Mouse (Mus musculus) embryonic facial prominence, embryonic 14.5 days (tissue): ENCODE data around the gene Unc13b. TPM values are rescaled to one million over a fixed set of nuclear protein-coding genes. Genes with fewer than 3 reads are reported as not detected.
A peak's percentile ranks its signal among the peaks of the same experiment; 100 is the strongest.

ENCODE experiments used
- ATAC-seq: fragments of 200-750 bp; cut with Nextera tagmentation; 2 replicates; pipeline ENCODE4 v1.8.0; 2017; ENCODE audit warnings: low read depth, moderate number of reproducible peaks, moderate TSS enrichment
- DNase-seq: peaks from one replicate; pipeline ENCODE4 v3.0.0-alpha.2; 2015; ENCODE audit warnings: low spot score
- H3K27ac ChIP-seq: fragments of 300-500 bp; sonication (generic); replicated peaks from 2 replicates; pipeline ENCODE4 v1.5.1; 2014; ENCODE audit warnings: low read depth, mild to moderate bottlenecking, low read length, moderate library complexity
- H3K27me3 ChIP-seq: fragments of 300-500 bp; sonication (generic); replicated peaks from 2 replicates; pipeline ENCODE4 v1.6.1; 2014; ENCODE audit warnings: low read length; ENCODE audit not compliant: control insufficient read depth, insufficient read depth
- H3K36me3 ChIP-seq: fragments of 300-500 bp; sonication (generic); 2 replicates; pipeline ENCODE4 v1.6.1; 2014; ENCODE audit warnings: low read length, mixed read lengths; ENCODE audit not compliant: control insufficient read depth, insufficient read depth
- H3K4me1 ChIP-seq: fragments of 300-500 bp; sonication (generic); 2 replicates; pipeline ENCODE4 v1.6.1; 2014; ENCODE audit warnings: antibody characterized with exemption, low read length; ENCODE audit not compliant: control insufficient read depth, insufficient read depth
- H3K4me2 ChIP-seq: fragments of 300-500 bp; sonication (generic); 2 replicates; pipeline ENCODE4 v1.6.1; 2014; ENCODE audit warnings: low read depth, mild to moderate bottlenecking, low read length, moderate library complexity, mixed read lengths
- H3K4me3 ChIP-seq: fragments of 300-500 bp; sonication (generic); 2 replicates; pipeline ENCODE4 v1.5.1; 2014; ENCODE audit warnings: low read depth, mild to moderate bottlenecking, low read length
- H3K9ac ChIP-seq: fragments of 300-500 bp; sonication (generic); 2 replicates; pipeline ENCODE4 v1.6.1; 2014; ENCODE audit warnings: low read depth, mild to moderate bottlenecking, low read length, moderate library complexity, mixed read lengths
- H3K9me3 ChIP-seq: fragments of 300-500 bp; sonication (generic); 2 replicates; pipeline ENCODE4 v1.6.1; 2016; ENCODE audit warnings: low read length; ENCODE audit not compliant: control insufficient read depth
- WGBS: fragments of 180-500 bp; shearing (Covaris S2); extraction: QIAGEN DNeasy Blood & Tissue Kit; methylation state at CpG from one replicate; pipeline ENCODE4 v1.1.7; 2014; 5-methylcytosine and 5-hydroxymethylcytosine counted together
- polyA plus RNA-seq: library from polyadenylated mRNA; unstranded; fragments of >200 nt; fragmentation: Nextera tagmentation; extraction: Ambion mirVana; gene quantifications from 2 replicates; pipeline ENCODE4 v1.2.1, GENCODE M21; 2014

Unc13b gene
- polyA plus RNA-seq, 1 experiment from 2014 or later, result 5.5 TPM

GRCm38 (mm10) chr4:43058392-43058752 is 381 bp upstream of the Unc13b start:
- H3K27me3 ChIP-seq, result peaks cover 23% of the 10 kb centered on the region
- H3K4me3 ChIP-seq, result peak overlapping the region; percentile 67
- no peak overlapping the region for H3K27ac ChIP-seq
- 21% methylated on average over 8 of the region's 8 CpGs for WGBS
- H3K9ac ChIP-seq, result no peak overlapping the region
- DNase-seq, result no peak
- H3K36me3 ChIP-seq, result no peaks in the 10 kb centered on the region
- peak overlapping the region; percentile 95 for H3K4me2 ChIP-seq
- H3K4me1 ChIP-seq, result peaks cover 5% of the 10 kb centered on the region; the same call in 1 of the 2 replicates
- ATAC-seq, result peak; percentile 3; the same call in 1 of the 2 replicates
- H3K9me3 ChIP-seq, result no peaks in the 10 kb centered on the region

- 31% methylated on average over 3 of the region's 3 CpGs for WGBS
- Histone ChIP-seq H3K9ac (no peak overlapping the region), H3K4me1 (peaks cover 5% of the 10 kb centered on the region; the same call in 1 of the 2 replicates), H3K9me3 (no peaks in the 10 kb centered on the region), H3K36me3 (no peaks in the 10 kb centered on the region), H3K4me2 (peak overlapping the region; percentile 95), H3K27me3 (peaks cover 23% of the 10 kb centered on the region), H3K4me3 (peak overlapping the region; percentile 67), H3K27ac (no peak overlapping the region)
- ATAC-seq (no peak), DNase-seq (no peak)
These were observed 944 bp downstream of the Unc13b start for GRCm38 (mm10) chr4:43059697-43060096.

GRCm38 (mm10) chr4:43060286-43060685 is 1.5 kb downstream of the Unc13b start:
- Histone ChIP-seq H3K4me2 (no peak overlapping the region), H3K4me3 (no peak overlapping the region), H3K4me1 (peaks cover 5% of the 10 kb centered on the region; the same call in 1 of the 2 replicates), H3K27ac (no peak overlapping the region), H3K36me3 (no peaks in the 10 kb centered on the region), H3K27me3 (peaks cover 23% of the 10 kb centered on the region), H3K9ac (no peak overlapping the region), H3K9me3 (no peaks in the 10 kb centered on the region)
- ATAC-seq (no peak), DNase-seq (peak; percentile 61)
- 35% methylated on average over 3 of the region's 3 CpGs for WGBS

- Histone ChIP-seq H3K9me3 (no peaks in the 10 kb centered on the region), H3K4me3 (no peak overlapping the region), H3K27ac (no peak overlapping the region), H3K4me2 (no peak overlapping the region), H3K4me1 (no peaks in the 10 kb centered on the region), H3K27me3 (peaks cover 9% of the 10 kb centered on the region; the same call in 1 of the 2 replicates), H3K36me3 (no peaks in the 10 kb centered on the region), H3K9ac (no peak overlapping the region)
- WGBS, result 93% methylated on average over 4 of the region's 4 CpGs
- DNase-seq, result no peak
- no peak for ATAC-seq
These were observed 6.7 kb downstream of the Unc13b start for GRCm38 (mm10) chr4:43065471-43065870.

- ATAC-seq (no peak), DNase-seq (no peak)
- Histone ChIP-seq H3K4me3 (no peak overlapping the region), H3K9ac (no peak overlapping the region), H3K4me2 (no peak overlapping the region), H3K4me1 (no peaks in the 10 kb centered on the region; the same call in 1 of the 2 replicates), H3K9me3 (no peaks in the 10 kb centered on the region), H3K27me3 (no peaks in the 10 kb centered on the region), H3K27ac (no peak overlapping the region), H3K36me3 (no peaks in the 10 kb centered on the region)
These were observed 16.2 kb downstream of the Unc13b start for GRCm38 (mm10) chr4:43074923-43075322.

GRCm38 (mm10) chr4:43078071-43078718 is 19.4 kb downstream of the Unc13b start:
- DNase-seq (peak; percentile 48), ATAC-seq (no peak)
- no peak overlapping the region for H3K9ac ChIP-seq
- no peaks in the 10 kb centered on the region for H3K9me3 ChIP-seq
- H3K4me3 ChIP-seq, result no peak overlapping the region
- H3K4me2 ChIP-seq, result no peak overlapping the region
- H3K27me3 ChIP-seq, result no peaks in the 10 kb centered on the region
- no peaks in the 10 kb centered on the region; the same call in 1 of the 2 replicates for H3K4me1 ChIP-seq
- H3K27ac ChIP-seq, result no peak overlapping the region
- WGBS, result 43% methylated on average over 7 of the region's 7 CpGs
- no peaks in the 10 kb centered on the region for H3K36me3 ChIP-seq

- WGBS, result 68% methylated on average over 2 of the region's 2 CpGs
- ATAC-seq (no peak), DNase-seq (no peak)
These were observed 23.7 kb downstream of the Unc13b start for GRCm38 (mm10) chr4:43082458-43082857.

GRCm38 (mm10) chr4:43089950-43090349 is 31.2 kb downstream of the Unc13b start:
- no peaks in the 10 kb centered on the region for H3K36me3 ChIP-seq
- ATAC-seq (no peak), DNase-seq (no peak)
- H3K4me2 ChIP-seq, result no peak overlapping the region
- H3K4me1 ChIP-seq, result no peaks in the 10 kb centered on the region
- no peaks in the 10 kb centered on the region for H3K9me3 ChIP-seq
- 86% methylated on average over 2 of the region's 2 CpGs for WGBS
- H3K27ac ChIP-seq, result no peak overlapping the region
- H3K27me3 ChIP-seq, result no peaks in the 10 kb centered on the region
- H3K9ac ChIP-seq, result no peak overlapping the region
- H3K4me3 ChIP-seq, result no peak overlapping the region

More at GRCm38 (mm10) chr4:43082458-43082857, 23.7 kb downstream of the Unc13b start:
- no peak overlapping the region for H3K9ac ChIP-seq
- H3K4me3 ChIP-seq, result no peak overlapping the region
- H3K27ac ChIP-seq, result no peak overlapping the region
- no peaks in the 10 kb centered on the region for H3K36me3 ChIP-seq
- no peak overlapping the region for H3K4me2 ChIP-seq
- H3K4me1 ChIP-seq, result no peaks in the 10 kb centered on the region; the same call in 1 of the 2 replicates
- H3K9me3 ChIP-seq, result no peaks in the 10 kb centered on the region
- no peaks in the 10 kb centered on the region for H3K27me3 ChIP-seq

- Histone ChIP-seq H3K4me2 (no peak overlapping the region), H3K27me3 (no peaks in the 10 kb centered on the region), H3K9ac (no peak overlapping the region), H3K9me3 (no peaks in the 10 kb centered on the region), H3K4me1 (no peaks in the 10 kb centered on the region), H3K27ac (no peak overlapping the region), H3K4me3 (no peak overlapping the region), H3K36me3 (no peaks in the 10 kb centered on the region)
- WGBS, result 47% methylated on average over 4 of the region's 4 CpGs
- ATAC-seq (no peak), DNase-seq (peak; percentile 35)
These were observed 32.4 kb downstream of the Unc13b start for GRCm38 (mm10) chr4:43091183-43091582.
